Mouse (Mus musculus) liver, postnatal 0 days (tissue): ENCODE data around the gene Ntn5. TPM values are rescaled to one million over a fixed set of nuclear protein-coding genes. Genes with fewer than 3 reads are reported as not detected.

Source experiments
- ATAC-seq: fragments of 200-750 bp; cut with Nextera tagmentation; 2 replicates; pipeline ENCODE4 v1.8.0; 2017; ENCODE audit warnings: mild to moderate bottlenecking, moderate library complexity
- DNase-seq: peaks from one replicate; pipeline ENCODE4 v3.0.0-alpha.2; 2016
- H3K27ac ChIP-seq: fragments of 300-500 bp; sonication (generic); 2 replicates; pipeline ENCODE4 v1.5.1; 2014; ENCODE audit warnings: antibody characterized with exemption, moderate library complexity, mild to moderate bottlenecking, low read depth
- H3K27me3 ChIP-seq: fragments of 300-500 bp; sonication (generic); 2 replicates; pipeline ENCODE4 v1.6.1; 2014; ENCODE audit warnings: low read length, control low read depth, mixed read lengths; ENCODE audit not compliant: insufficient read depth
- H3K36me3 ChIP-seq: fragments of 300-500 bp; sonication (generic); replicated peaks from 2 replicates; pipeline ENCODE4 v1.6.1; 2014; ENCODE audit warnings: mild to moderate bottlenecking, control low read depth, low read length, moderate library complexity, mixed read lengths; ENCODE audit not compliant: insufficient read depth
- H3K4me1 ChIP-seq: fragments of 300-500 bp; sonication (generic); 2 replicates; pipeline ENCODE4 v1.6.1; 2014; ENCODE audit warnings: antibody characterized with exemption, mild to moderate bottlenecking, control low read depth; ENCODE audit not compliant: insufficient read depth
- H3K4me2 ChIP-seq: fragments of 300-500 bp; sonication (generic); 2 replicates; pipeline ENCODE4 v1.6.1; 2014; ENCODE audit warnings: low read depth, mild to moderate bottlenecking, low read length, moderate library complexity, mixed read lengths
- H3K4me3 ChIP-seq: fragments of 300-500 bp; sonication (generic); 2 replicates; pipeline ENCODE4 v1.5.1; 2014; ENCODE audit warnings: low read depth, low read length
- H3K9ac ChIP-seq: fragments of 300-500 bp; sonication (generic); replicated peaks from 2 replicates; pipeline ENCODE4 v1.6.1; 2014; ENCODE audit warnings: mild to moderate bottlenecking, moderate library complexity
- H3K9me3 ChIP-seq: fragments of 300-500 bp; sonication (generic); 2 replicates; pipeline ENCODE4 v1.6.1; 2016; ENCODE audit warnings: mild to moderate bottlenecking, control low read depth, low read length, mixed read lengths
- CTCF ChIP-seq: sonication (generic); IDR thresholded peaks from 2 replicates; pipeline ENCODE4 v1.5.1; 2016; ENCODE audit warnings: antibody characterized with exemption, low read depth
- EP300 ChIP-seq: IDR thresholded peaks from 2 replicates; pipeline ENCODE4 v1.6.1; 2016; ENCODE audit warnings: antibody characterized with exemption, low read depth, mild to moderate bottlenecking
- WGBS: fragments of 180-500 bp; shearing (Covaris S2); extraction: QIAGEN DNeasy Blood & Tissue Kit; methylation state at CpG from one replicate; pipeline ENCODE4 v1.1.7; 2014; ENCODE audit not compliant: insufficient replicate concordance; 5-methylcytosine and 5-hydroxymethylcytosine counted together
- polyA plus RNA-seq: library from polyadenylated mRNA; unstranded; fragments of >200 nt; fragmentation: Nextera tagmentation; extraction: Ambion mirVana; gene quantifications from 2 replicates; pipeline ENCODE4 v1.2.1, GENCODE M21; 2015

The Ntn5 gene
- polyA plus RNA-seq, 1 experiment from 2014 or later, result not detected

GRCm38 (mm10) chr7:45741308-45741707 lies 57.5 kb downstream of the Ntn5 start:
- Histone ChIP-seq H3K36me3 (no peaks in the 10 kb centered on the region), H3K27me3 (no peaks in the 10 kb centered on the region), H3K4me3 (no peak overlapping the region), H3K4me1 (0 out of 2 replicates have a peak, but pooled peaks cover 6% of the 10 kb centered on the region), H3K9ac (no peak overlapping the region), H3K27ac (peak overlapping the region; percentile 11; the same call in 1 of the 2 replicates), H3K9me3 (no peaks in the 10 kb centered on the region), H3K4me2 (peak overlapping the region; percentile 60)
- no peak for ATAC-seq
- WGBS, result 31% methylated on average over 12 of the region's 12 CpGs
- DNase-seq, result no peak
- TF ChIP-seq EP300 (no peak), CTCF (no peak)

GRCm38 (mm10) chr7:45741777-45742176 lies 58.0 kb downstream of the Ntn5 start:
- Histone ChIP-seq H3K27ac (peak overlapping the region; percentile 11; the same call in 1 of the 2 replicates), H3K4me1 (0 out of 2 replicates have a peak, but pooled peaks cover 6% of the 10 kb centered on the region), H3K27me3 (no peaks in the 10 kb centered on the region), H3K4me2 (peak overlapping the region; percentile 60), H3K36me3 (no peaks in the 10 kb centered on the region), H3K9me3 (no peaks in the 10 kb centered on the region; the same call in 1 of the 2 replicates), H3K4me3 (0 out of 2 replicates have a peak overlapping the region, but pooled peaks have one; percentile 20), H3K9ac (no peak overlapping the region)
- ATAC-seq (peak; percentile 27; the same call in 1 of the 2 replicates), DNase-seq (no peak)
- TF ChIP-seq CTCF (no peak), EP300 (no peak)
- 22% methylated on average over 11 of the region's 11 CpGs for WGBS

GRCm38 (mm10) chr7:45742338-45742737 lies 58.5 kb downstream of the Ntn5 start:
- TF ChIP-seq EP300 (no peak), CTCF (peak; percentile 35)
- Histone ChIP-seq H3K4me1 (0 out of 2 replicates have a peak, but pooled peaks cover 6% of the 10 kb centered on the region), H3K9ac (no peak overlapping the region), H3K4me3 (peak overlapping the region; percentile 20; the same call in 1 of the 2 replicates), H3K27ac (no peak overlapping the region), H3K4me2 (peak overlapping the region; percentile 60), H3K9me3 (no peaks in the 10 kb centered on the region; the same call in 1 of the 2 replicates), H3K36me3 (no peaks in the 10 kb centered on the region), H3K27me3 (no peaks in the 10 kb centered on the region)
- DNase-seq, result no peak
- ATAC-seq, result peak; percentile 17; the same call in 1 of the 2 replicates
- WGBS, result 30% methylated on average over 19 of the region's 19 CpGs

Other genes starting within 250 kb of the Ntn5 start
- gene Gys1, start 249.2 kb upstream of the Ntn5 start, polyA plus RNA-seq, result 3.3 TPM in 2 replicates
- 30.1 and 36.5 TPM in 2 replicates for gene Ruvbl2, start 245.9 kb upstream of the Ntn5 start, polyA plus RNA-seq
- 5,147 and 5,518 TPM in 2 replicates for gene Ftl1, start 224.1 kb upstream of the Ntn5 start, polyA plus RNA-seq
- 59.6 and 60.8 TPM in 2 replicates for gene Bax, start 217.1 kb upstream of the Ntn5 start, polyA plus RNA-seq
- gene Tulp2, start 202.1 kb upstream of the Ntn5 start, polyA plus RNA-seq, result 0.22 and 0.30 TPM in 2 replicates
- 0.15 and 0.33 TPM in 2 replicates for gene Gm45808, start 197.2 kb upstream of the Ntn5 start, polyA plus RNA-seq
- gene Dhdh, start 195.2 kb upstream of the Ntn5 start, polyA plus RNA-seq, result 8.4 and 9.5 TPM in 2 replicates
- gene Nucb1, start 173.6 kb upstream of the Ntn5 start, polyA plus RNA-seq, result 91.5 and 103 TPM in 2 replicates
- gene Ppp1r15a, start 157.8 kb upstream of the Ntn5 start, polyA plus RNA-seq, result 104 and 113 TPM in 2 replicates
- 0.51 and 0.91 TPM in 2 replicates for gene Plekha4, start 157.7 kb upstream of the Ntn5 start, polyA plus RNA-seq
- gene Hsd17b14, start 129.1 kb upstream of the Ntn5 start, polyA plus RNA-seq, result 0.24 and 0.62 TPM in 2 replicates
- 32.3 and 38.9 TPM in 2 replicates for gene Bcat2, start 113.9 kb upstream of the Ntn5 start, polyA plus RNA-seq
- gene Fgf21, start 68.5 kb upstream of the Ntn5 start, polyA plus RNA-seq, result 7.6 and 7.8 TPM in 2 replicates
- 0.56 TPM in 1 of 2 replicates, not detected in the other for gene Fut1, start 66.7 kb upstream of the Ntn5 start, polyA plus RNA-seq
- 0.09 TPM in 1 of 2 replicates, not detected in the other for gene Izumo1, start 62.2 kb upstream of the Ntn5 start, polyA plus RNA-seq
- 3.4 and 3.6 TPM in 2 replicates for gene Rasip1, start 56.5 kb upstream of the Ntn5 start, polyA plus RNA-seq
- 0.31 and 0.54 TPM in 2 replicates for gene Mamstr, start 44.0 kb upstream of the Ntn5 start, polyA plus RNA-seq
- gene Fut2, start 17.6 kb upstream of the Ntn5 start, polyA plus RNA-seq, result not detected in 2 replicates
- 0.04 TPM in 1 of 2 replicates, not detected in the other for gene Sec1, start 10.4 kb downstream of the Ntn5 start, polyA plus RNA-seq
- 0.14 and 0.15 TPM in 2 replicates for gene Car11, start 15.8 kb downstream of the Ntn5 start, polyA plus RNA-seq
- gene Dbp, start 21.1 kb downstream of the Ntn5 start, polyA plus RNA-seq, result 3.6 and 5.2 TPM in 2 replicates
- 494 and 510 TPM in 2 replicates for gene Rpl18, start 31.4 kb downstream of the Ntn5 start, polyA plus RNA-seq
- gene Sphk2, start 34.0 kb downstream of the Ntn5 start, polyA plus RNA-seq, result 15.5 and 17.3 TPM in 2 replicates
- gene Fam83e, start 37.2 kb downstream of the Ntn5 start, polyA plus RNA-seq, result 0.13 TPM in 1 of 2 replicates, not detected in the other
- not detected in 2 replicates for gene Spaca4, start 41.8 kb downstream of the Ntn5 start, polyA plus RNA-seq
- gene Lmtk3, start 99.7 kb downstream of the Ntn5 start, polyA plus RNA-seq, result not detected in 2 replicates
- 0.26 and 0.38 TPM in 2 replicates for gene Sult2b1, start 100.6 kb downstream of the Ntn5 start, polyA plus RNA-seq
- gene Cyth2, start 130.6 kb downstream of the Ntn5 start, polyA plus RNA-seq, result 21.4 and 24.2 TPM in 2 replicates
- gene Kcnj14, start 140.8 kb downstream of the Ntn5 start, polyA plus RNA-seq, result 0.11 and 0.32 TPM in 2 replicates
- 18.3 and 19.3 TPM in 2 replicates for gene Grwd1, start 146.9 kb downstream of the Ntn5 start, polyA plus RNA-seq
- gene Kdelr1, start 188.8 kb downstream of the Ntn5 start, polyA plus RNA-seq, result 33.9 and 37.3 TPM in 2 replicates
- 0.02 and 0.05 TPM in 2 replicates for gene Grin2d, start 194.4 kb downstream of the Ntn5 start, polyA plus RNA-seq
- gene Syngr4, start 212.7 kb downstream of the Ntn5 start, polyA plus RNA-seq, result 0.70 and 0.71 TPM in 2 replicates
- 3.5 and 4.3 TPM in 2 replicates for gene Tmem143, start 212.9 kb downstream of the Ntn5 start, polyA plus RNA-seq
- 56.0 and 57.7 TPM in 2 replicates for gene Emp3, start 237.4 kb downstream of the Ntn5 start, polyA plus RNA-seq
- gene Ccdc114, start 240.1 kb downstream of the Ntn5 start, polyA plus RNA-seq, result 0.64 and 1.2 TPM in 2 replicates